Mouse (Mus musculus) liver, adult 2 months (tissue): ENCODE results near the gene Pml. TPM values are rescaled to one million over a fixed set of nuclear protein-coding genes. Genes with fewer than 3 reads are reported as not detected.

Experiments
- DNase-seq: peaks from one replicate; pipeline ENCODE4 v3.0.0-alpha.2; 2011; ENCODE audit warnings: low read depth, low spot score; ENCODE audit errors: extremely low read depth
- H3K27ac ChIP-seq: fragments of 200-500 bp; replicated peaks from 2 replicates; pipeline ENCODE4 v1.5.1; 2012; ENCODE audit warnings: low read depth, mild to moderate bottlenecking, control low read depth, inconsistent platforms, low read length; ENCODE audit not compliant: insufficient read depth
- H3K27me3 ChIP-seq: fragments of 200-500 bp; 2 replicates; pipeline ENCODE4 v1.6.1; 2012; ENCODE audit warnings: mild to moderate bottlenecking, moderate library complexity, low read length, inconsistent platforms; ENCODE audit not compliant: control insufficient read depth, insufficient read depth
- H3K36me3 ChIP-seq: fragments of 200-500 bp; 2 replicates; pipeline ENCODE4 v1.6.1; 2012; ENCODE audit warnings: low read length, inconsistent platforms; ENCODE audit not compliant: control insufficient read depth, insufficient read depth
- H3K4me1 ChIP-seq: fragments of 200-500 bp; 2 replicates; pipeline ENCODE4 v1.6.1; 2011; ENCODE audit warnings: low read length; ENCODE audit not compliant: control insufficient read depth, insufficient read depth
- H3K4me3 ChIP-seq: fragments of 200-500 bp; 2 replicates; pipeline ENCODE4 v1.5.1; 2011; ENCODE audit warnings: low read depth, mild to moderate bottlenecking, control low read depth, low read length, moderate library complexity; ENCODE audit not compliant: insufficient read depth
- H3K79me2 ChIP-seq: fragments of 200-500 bp; 2 replicates; pipeline ENCODE4 v1.6.1; 2012; ENCODE audit warnings: inconsistent platforms, mild to moderate bottlenecking, low read length, moderate library complexity; ENCODE audit not compliant: control insufficient read depth, insufficient read depth
- H3K9ac ChIP-seq: fragments of 200-500 bp; 2 replicates; pipeline ENCODE4 v1.6.1; 2012; ENCODE audit warnings: low read depth, mild to moderate bottlenecking, control low read depth, inconsistent platforms, low read length
- CTCF ChIP-seq: fragments of 200-500 bp; IDR thresholded peaks from 2 replicates; pipeline ENCODE4 v1.5.1; 2011; ENCODE audit warnings: low read depth, low read length, control low read depth
- POLR2A ChIP-seq: fragments of 200-500 bp; IDR thresholded peaks from 2 replicates; pipeline ENCODE4 v1.6.1; 2011; ENCODE audit warnings: low read length, control low read depth; ENCODE audit not compliant: insufficient read depth; ENCODE audit errors: extremely low read depth
- WGBS: fragments of 180-500 bp; shearing (Covaris S2); methylation state at CpG from one replicate; pipeline ENCODE4 v1.1.7; 2018; 5-methylcytosine and 5-hydroxymethylcytosine counted together
- polyA plus RNA-seq: library from polyadenylated mRNA; depleted of rRNA; stranded (reverse); fragments of >200 nt; gene quantifications from 2 replicates; pipeline ENCODE4 v1.2.3, GENCODE M21; 2012
- total RNA-seq: library from RNA; depleted of rRNA; stranded (reverse); fragments of >200 nt; gene quantifications from 2 replicates; pipeline ENCODE4 v1.2.3, GENCODE M21; 2014

Gene Pml
- total and polyA plus RNA-seq, 2 experiments = 7.4 to 15.2 TPM

GRCm38 (mm10) chr9:58289901-58290300, 40.3 kb upstream of the Pml start:
- no peak overlapping the region for H3K4me3 ChIP-seq
- H3K9ac ChIP-seq = no peak overlapping the region
- 70% methylated on average over 2 of the region's 2 CpGs for WGBS
- H3K4me1 ChIP-seq = no peaks in the 10 kb centered on the region
- H3K79me2 ChIP-seq = no peaks in the 10 kb centered on the region
- no peak overlapping the region for H3K27ac ChIP-seq
- H3K36me3 ChIP-seq = no peaks in the 10 kb centered on the region
- TF ChIP-seq CTCF (no peak), POLR2A (no peak)
- no peak for DNase-seq
- no peaks in the 10 kb centered on the region for H3K27me3 ChIP-seq

- no peak for DNase-seq
- no peak overlapping the region for H3K9ac ChIP-seq
- no peaks in the 10 kb centered on the region for H3K4me1 ChIP-seq
- 75% methylated on average over 1 of the region's 1 CpGs for WGBS
- H3K27ac ChIP-seq = no peak overlapping the region
- H3K4me3 ChIP-seq = no peak overlapping the region
- no peaks in the 10 kb centered on the region for H3K79me2 ChIP-seq
- no peaks in the 10 kb centered on the region for H3K27me3 ChIP-seq
- no peak for TF ChIP-seq POLR2A
- TF ChIP-seq CTCF = no peak
- H3K36me3 ChIP-seq = no peaks in the 10 kb centered on the region
These were observed 39.5 kb upstream of the Pml start for GRCm38 (mm10) chr9:58289090-58289489.

- H3K9ac ChIP-seq = no peak overlapping the region
- 70% methylated on average over 7 of the region's 7 CpGs for WGBS
- TF ChIP-seq POLR2A (no peak), CTCF (no peak)
- no peaks in the 10 kb centered on the region for H3K79me2 ChIP-seq
- DNase-seq = no peak
- no peak overlapping the region for H3K4me3 ChIP-seq
- no peaks in the 10 kb centered on the region for H3K4me1 ChIP-seq
- no peaks in the 10 kb centered on the region for H3K27me3 ChIP-seq
- no peaks in the 10 kb centered on the region for H3K36me3 ChIP-seq
- no peak overlapping the region for H3K27ac ChIP-seq
These were observed 33.8 kb upstream of the Pml start for GRCm38 (mm10) chr9:58283431-58283830.

GRCm38 (mm10) chr9:58281597-58281996, 32.0 kb upstream of the Pml start:
- TF ChIP-seq POLR2A (no peak), CTCF (peak; percentile 75)
- peak; percentile 15 for DNase-seq
- H3K4me1 ChIP-seq = no peaks in the 10 kb centered on the region
- 50% methylated on average over 3 of the region's 3 CpGs for WGBS
- no peak overlapping the region for H3K9ac ChIP-seq
- no peak overlapping the region for H3K4me3 ChIP-seq
- no peak overlapping the region for H3K27ac ChIP-seq
- H3K36me3 ChIP-seq = no peaks in the 10 kb centered on the region
- no peaks in the 10 kb centered on the region for H3K79me2 ChIP-seq
- H3K27me3 ChIP-seq = no peaks in the 10 kb centered on the region

- 37% methylated on average over 9 of the region's 9 CpGs for WGBS
- TF ChIP-seq POLR2A (no peak), CTCF (peak; percentile 52)
- Histone ChIP-seq H3K27ac (no peak overlapping the region), H3K79me2 (no peaks in the 10 kb centered on the region), H3K4me3 (no peak overlapping the region), H3K9ac (no peak overlapping the region), H3K36me3 (no peaks in the 10 kb centered on the region), H3K27me3 (no peaks in the 10 kb centered on the region), H3K4me1 (peaks cover 7% of the 10 kb centered on the region; the same call in 1 of the 2 replicates)
- peak; percentile 84 for DNase-seq
These were observed 30.9 kb upstream of the Pml start for GRCm38 (mm10) chr9:58280259-58281109.

GRCm38 (mm10) chr9:58279780-58280179, 30.2 kb upstream of the Pml start:
- Histone ChIP-seq H3K9ac (no peak overlapping the region), H3K79me2 (no peaks in the 10 kb centered on the region), H3K27ac (no peak overlapping the region), H3K4me3 (no peak overlapping the region), H3K4me1 (peaks cover 7% of the 10 kb centered on the region; the same call in 1 of the 2 replicates), H3K36me3 (no peaks in the 10 kb centered on the region), H3K27me3 (no peaks in the 10 kb centered on the region)
- DNase-seq = no peak
- TF ChIP-seq POLR2A (no peak), CTCF (no peak)
- WGBS = 81% methylated on average over 5 of the region's 5 CpGs
